Mouse (Mus musculus): ENCODE results near the gene Prrc2a. TPM values are rescaled to one million over a fixed set of nuclear protein-coding genes. Genes with fewer than 3 reads are reported as not detected.
A peak's percentile ranks its signal among the peaks of the same experiment; 100 is the strongest.
"Not testable (repeated sequence)": the region's sequence is repeated elsewhere in the genome, so short reads cannot be mapped to it uniquely, and the experiment has no call there.

The Prrc2a gene
- polyA plus RNA-seq, 1 experiment from 2014 or later = 51.5 TPM

DNA sequence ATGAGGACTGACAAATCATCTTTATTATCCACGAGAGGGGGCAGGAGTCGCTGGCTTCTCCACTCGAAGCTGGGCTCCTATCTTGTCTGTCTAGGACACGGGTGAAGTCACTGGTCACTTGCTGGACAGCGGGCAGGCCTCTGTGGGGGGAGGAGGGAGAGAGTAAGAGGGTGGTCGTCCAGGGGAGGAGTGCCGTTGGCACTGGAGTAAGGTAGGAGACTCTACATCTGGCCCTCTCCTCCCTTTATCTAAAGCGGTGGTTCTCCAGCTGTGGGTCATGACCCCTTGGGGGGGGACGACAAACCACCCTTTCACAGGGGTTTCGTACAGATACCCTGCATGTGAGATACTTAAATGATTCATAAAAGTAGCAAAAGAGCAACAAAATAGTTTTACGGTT is 35.7 kb downstream of the Prrc2a start:
- H3K27me3 ChIP-seq = no peaks in the 10 kb centered on the region
- H3K9ac ChIP-seq = no peak overlapping the region
- WGBS (ENCODE audit: insufficient replicate concordance) = 68% methylated on average over 11 of the region's 11 CpGs
- no peak for ATAC-seq (ENCODE audit: low read depth)
- 0 out of 2 replicates have a peak overlapping the region, but pooled peaks have one; percentile 59 for H3K4me2 ChIP-seq
- H3K9me3 ChIP-seq (replicated peaks) = no peaks in the 10 kb centered on the region
- peaks cover 70% of the 10 kb centered on the region for H3K4me1 ChIP-seq (replicated peaks)
- H3K36me3 ChIP-seq = peaks cover 31% of the 10 kb centered on the region
- H3K27ac ChIP-seq = no peak overlapping the region
- no peak overlapping the region for H3K4me3 ChIP-seq (replicated peaks)
- no peak for DNase-seq

DNA sequence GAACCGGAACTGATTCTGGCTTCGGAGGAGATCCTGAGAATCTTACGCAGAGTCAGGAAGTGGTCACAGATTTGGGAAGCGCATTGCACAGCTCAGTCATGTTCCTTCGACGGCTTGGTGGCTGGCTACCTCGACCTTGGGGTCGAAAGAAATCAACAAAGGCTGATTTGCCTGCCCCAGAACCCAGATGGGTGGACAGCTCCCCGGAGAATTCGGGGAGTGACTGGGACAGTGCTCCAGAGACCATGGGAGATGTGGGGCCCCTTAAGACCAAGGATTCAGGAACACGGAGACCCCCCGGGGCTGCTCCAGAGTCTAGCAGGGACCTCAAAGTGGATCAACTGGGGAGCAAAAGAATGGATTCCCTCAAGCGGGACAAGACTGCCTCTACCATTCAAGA is 37.7 kb downstream of the Prrc2a start:
- no peaks in the 10 kb centered on the region for H3K9me3 ChIP-seq (replicated peaks)
- H3K4me3 ChIP-seq (replicated peaks) = peak overlapping the region; percentile 70
- peak overlapping the region; percentile 91 for H3K27ac ChIP-seq
- H3K9ac ChIP-seq = peak overlapping the region; percentile 84
- H3K27me3 ChIP-seq = no peaks in the 10 kb centered on the region
- H3K36me3 ChIP-seq = peaks cover 41% of the 10 kb centered on the region
- ATAC-seq (ENCODE audit: low read depth) (no peak), DNase-seq (no peak)
- peaks cover 72% of the 10 kb centered on the region for H3K4me1 ChIP-seq (replicated peaks)
- peak overlapping the region; percentile 91 for H3K4me2 ChIP-seq
- WGBS (ENCODE audit: insufficient replicate concordance) = 44% methylated on average over 13 of the region's 13 CpGs

GRCm38 (mm10) chr17:35126206-35126611 is 38.5 kb downstream of the Prrc2a start, which contains the start of gene D17H6S53E:
Gene D17H6S53E (plus strand): TSS chr17:35126373.
- ATAC-seq (ENCODE audit: low read depth) (peak; percentile 80), DNase-seq (peak; percentile 75)
- H3K27me3 ChIP-seq = no peaks in the 10 kb centered on the region
- H3K9ac ChIP-seq = peak within 1 kb of the TSS; percentile 84
- peaks cover 73% of the 10 kb centered on the region for H3K4me1 ChIP-seq (replicated peaks)
- peaks cover 41% of the 10 kb centered on the region for H3K36me3 ChIP-seq
- peak within 1 kb of the TSS; percentile 91 for H3K27ac ChIP-seq
- WGBS (ENCODE audit: insufficient replicate concordance) = under 1% methylated on average over 36 of the region's 36 CpGs
- peak within 1 kb of the TSS; percentile 91 for H3K4me2 ChIP-seq
- peak within 1 kb of the TSS; percentile 70 for H3K4me3 ChIP-seq (replicated peaks)
- H3K9me3 ChIP-seq (replicated peaks) = no peaks in the 10 kb centered on the region

- no peaks in the 10 kb centered on the region for H3K27me3 ChIP-seq
- H3K9me3 ChIP-seq (replicated peaks) = no peaks in the 10 kb centered on the region
- peaks cover 40% of the 10 kb centered on the region for H3K36me3 ChIP-seq
- WGBS (ENCODE audit: insufficient replicate concordance) = 31% methylated on average over 6 of the region's 6 CpGs
- peak overlapping the region; percentile 91 for H3K4me2 ChIP-seq
- H3K27ac ChIP-seq = peak overlapping the region; percentile 91
- peak overlapping the region; percentile 70 for H3K4me3 ChIP-seq (replicated peaks)
- no peak for DNase-seq
- peak overlapping the region; percentile 84 for H3K9ac ChIP-seq
- ATAC-seq (ENCODE audit: low read depth) = no peak
- peaks cover 67% of the 10 kb centered on the region for H3K4me1 ChIP-seq (replicated peaks)
These were observed 39.1 kb downstream of the Prrc2a start for GRCm38 (mm10) chr17:35125578-35125977.

DNA sequence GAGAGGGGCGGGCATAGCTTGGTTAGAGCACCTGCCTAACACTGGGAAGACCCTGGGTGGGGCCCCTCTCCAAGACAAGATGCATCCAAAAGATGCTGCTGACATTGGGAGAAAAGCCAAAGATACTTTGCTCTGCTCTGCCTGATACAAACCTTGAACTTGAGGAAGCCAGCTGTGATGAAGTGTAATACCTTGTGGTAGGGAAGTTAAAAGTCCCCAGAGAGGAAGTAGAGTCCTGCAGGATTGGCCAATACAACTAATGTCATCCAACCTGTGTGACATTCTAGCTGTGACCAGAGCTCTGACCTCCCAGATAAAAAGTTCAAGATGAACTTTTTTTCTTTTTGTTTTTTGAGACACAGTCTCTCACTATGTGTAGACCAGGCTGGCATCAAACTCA is 39.6 kb downstream of the Prrc2a start:
- Histone ChIP-seq H3K9me3 (replicated peaks) (no peaks in the 10 kb centered on the region), H3K4me1 (replicated peaks) (peaks cover 68% of the 10 kb centered on the region), H3K4me3 (replicated peaks) (no peak overlapping the region; the same call in 1 of the 2 replicates), H3K27ac (peak overlapping the region; percentile 91), H3K4me2 (peak overlapping the region; percentile 91), H3K9ac (peak overlapping the region; percentile 84), H3K27me3 (no peaks in the 10 kb centered on the region), H3K36me3 (peaks cover 35% of the 10 kb centered on the region)
- WGBS (ENCODE audit: insufficient replicate concordance) = 74% methylated on average over 1 of the region's 1 CpGs
- DNase-seq = no peak
- no peak for ATAC-seq (ENCODE audit: low read depth)

DNA sequence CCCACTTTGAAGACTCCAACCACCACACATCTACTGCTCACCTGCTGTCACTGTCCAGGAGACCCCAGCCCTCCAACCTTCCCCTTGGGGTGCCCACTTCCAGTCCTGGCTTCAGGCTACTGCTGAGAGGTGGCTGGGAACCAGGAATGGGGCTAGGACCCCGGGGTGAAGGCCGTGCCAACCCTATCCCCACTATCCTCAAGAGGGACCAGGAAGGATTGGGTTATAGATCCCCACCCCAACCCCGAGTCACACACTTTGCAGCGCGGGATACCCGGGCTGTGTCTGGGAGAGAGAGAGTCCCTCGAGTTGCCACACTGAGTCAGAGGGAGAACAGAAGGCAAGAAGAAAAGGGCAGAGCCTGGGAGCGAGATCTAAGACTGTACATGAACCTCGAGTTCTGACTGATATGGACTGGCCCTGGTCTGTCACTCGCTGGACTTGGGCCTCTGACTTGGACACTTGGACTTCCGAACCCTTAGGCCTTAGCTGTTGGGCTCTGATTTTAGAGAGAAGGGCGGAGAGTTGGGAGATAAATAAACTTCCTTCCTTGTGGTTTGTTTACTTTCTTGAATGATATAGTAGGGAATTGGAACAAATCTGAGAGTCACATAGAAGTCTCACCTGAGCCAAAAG is 40.3 kb downstream of the Prrc2a start:
- WGBS (ENCODE audit: insufficient replicate concordance) = 84% methylated on average over 12 of the region's 12 CpGs
- H3K9ac ChIP-seq; H3K27ac ChIP-seq; H3K27me3 ChIP-seq; DNase-seq; H3K4me2 ChIP-seq; H3K9me3 ChIP-seq (replicated peaks); ATAC-seq (ENCODE audit: low read depth); H3K4me3 ChIP-seq (replicated peaks): not testable (repeated sequence)
- H3K4me1 ChIP-seq (replicated peaks) = peaks cover 68% of the 10 kb centered on the region
- H3K36me3 ChIP-seq = peaks cover 31% of the 10 kb centered on the region

DNA sequence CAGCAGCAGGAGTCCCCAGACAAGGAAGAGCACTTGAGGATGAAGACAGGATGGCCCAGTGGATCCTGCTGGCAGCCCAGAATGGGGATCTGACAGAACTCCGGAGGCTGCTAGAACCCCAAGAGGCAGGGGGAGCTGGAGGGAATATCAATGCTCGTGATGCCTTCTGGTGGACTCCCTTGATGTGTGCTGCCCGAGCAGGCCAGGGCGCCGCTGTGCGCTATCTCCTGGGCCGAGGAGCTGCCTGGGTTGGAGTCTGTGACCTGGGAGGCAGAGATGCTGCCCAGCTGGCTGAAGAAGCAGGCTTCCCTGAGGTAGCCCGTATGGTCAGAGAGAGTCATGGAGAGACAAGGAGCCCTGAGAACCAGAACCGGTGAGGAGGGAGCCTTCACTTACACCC is 41.4 kb downstream of the Prrc2a start:
- H3K27ac ChIP-seq; H3K4me2 ChIP-seq; H3K9me3 ChIP-seq (replicated peaks); H3K4me3 ChIP-seq (replicated peaks); ATAC-seq (ENCODE audit: low read depth); DNase-seq; H3K9ac ChIP-seq; H3K27me3 ChIP-seq: not testable (repeated sequence)
- Histone ChIP-seq H3K4me1 (replicated peaks) (peaks cover 68% of the 10 kb centered on the region), H3K36me3 (peaks cover 39% of the 10 kb centered on the region)
- 88% methylated on average over 9 of the region's 9 CpGs for WGBS (ENCODE audit: insufficient replicate concordance)

GRCm38 (mm10) chr17:35121871-35122303 is 42.8 kb downstream of the Prrc2a start, which contains the start of gene Csnk2b:
Gene Csnk2b (minus strand): TSS chr17:35122053.
- peak; percentile 38 for DNase-seq
- H3K4me2 ChIP-seq = peak within 1 kb of the TSS; percentile 97
- peaks cover 57% of the 10 kb centered on the region for H3K4me1 ChIP-seq (replicated peaks)
- H3K9me3 ChIP-seq (replicated peaks) = no peaks in the 10 kb centered on the region
- no peak; the same call in 1 of the 2 replicates for ATAC-seq (ENCODE audit: low read depth)
- WGBS (ENCODE audit: insufficient replicate concordance) = under 1% methylated on average over 19 of the region's 19 CpGs
- H3K27ac ChIP-seq = peak within 1 kb of the TSS; percentile 93
- H3K4me3 ChIP-seq (replicated peaks) = peak within 1 kb of the TSS; percentile 96
- peaks cover 47% of the 10 kb centered on the region for H3K36me3 ChIP-seq
- no peaks in the 10 kb centered on the region for H3K27me3 ChIP-seq
- H3K9ac ChIP-seq = peak within 1 kb of the TSS; percentile 97

DNA sequence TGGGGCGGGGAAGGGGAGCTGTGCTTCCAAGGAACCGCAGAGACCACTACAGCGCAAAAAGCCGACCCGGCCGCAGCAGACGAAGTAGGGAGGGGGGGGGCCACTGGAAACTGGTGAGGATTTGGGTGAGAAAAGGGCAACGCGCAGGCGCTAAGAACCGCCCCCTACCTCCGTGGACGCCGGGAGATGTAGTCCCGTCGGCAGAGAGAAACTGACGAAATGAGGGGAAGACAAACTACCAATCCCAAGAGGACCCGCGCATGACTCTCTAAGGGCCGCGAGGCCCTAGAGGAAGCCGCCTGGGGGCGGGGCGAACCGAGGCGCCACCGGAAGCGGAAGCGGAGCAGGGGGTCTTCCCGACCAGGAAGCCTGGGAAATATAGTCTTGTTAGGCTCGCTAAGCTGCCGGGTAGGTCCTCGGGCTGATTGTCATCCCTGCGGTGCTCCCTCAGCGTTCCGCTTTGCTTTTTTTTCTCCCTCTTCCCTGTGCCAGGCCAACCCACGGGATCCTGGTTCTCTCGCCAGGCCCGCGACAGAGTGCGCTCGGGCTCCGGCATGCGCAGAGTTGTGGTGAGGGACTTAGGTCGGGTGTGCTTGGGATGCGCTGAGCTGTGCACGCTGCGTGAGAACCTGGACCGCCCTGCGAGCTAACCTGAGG is 43.4 kb downstream of the Prrc2a start, which contains the start of gene Gpank1:
TSS of gene Gpank1 (plus strand) at position 313 of the 657 bp plus-strand sequence.
- no peaks in the 10 kb centered on the region for H3K9me3 ChIP-seq (replicated peaks)
- DNase-seq (peak; percentile 96), ATAC-seq (ENCODE audit: low read depth) (peak; percentile 94)
- peak within 1 kb of the TSS; percentile 97 for H3K4me2 ChIP-seq
- peaks cover 52% of the 10 kb centered on the region for H3K36me3 ChIP-seq
- H3K27ac ChIP-seq = peak within 1 kb of the TSS; percentile 93
- peaks cover 51% of the 10 kb centered on the region for H3K4me1 ChIP-seq (replicated peaks)
- under 1% methylated on average over 50 of the region's 50 CpGs for WGBS (ENCODE audit: insufficient replicate concordance)
- no peaks in the 10 kb centered on the region for H3K27me3 ChIP-seq
- peak within 1 kb of the TSS; percentile 96 for H3K4me3 ChIP-seq (replicated peaks)
- H3K9ac ChIP-seq = peak within 1 kb of the TSS; percentile 97

DNA sequence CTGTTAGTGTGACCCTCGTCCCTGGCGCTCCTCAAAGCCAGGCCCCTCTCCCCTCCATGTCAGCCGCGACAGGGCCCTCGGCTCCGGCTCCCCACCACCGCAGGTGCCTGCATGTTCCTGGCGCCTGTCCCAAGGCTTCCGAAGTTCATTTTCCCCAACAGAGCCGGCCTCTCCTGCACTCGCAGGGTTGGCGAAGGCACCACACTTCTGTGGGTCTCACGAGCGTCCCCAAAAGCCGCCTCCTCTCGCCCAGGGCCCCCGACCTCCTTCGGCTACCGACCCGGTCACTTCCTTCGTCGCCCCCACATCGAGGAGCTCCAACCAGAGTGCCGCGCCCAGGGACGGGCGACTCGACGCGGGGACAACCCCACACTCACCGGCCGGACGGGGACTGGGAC is 44.0 kb downstream of the Prrc2a start:
- H3K4me1 ChIP-seq (replicated peaks) = peaks cover 49% of the 10 kb centered on the region
- DNase-seq (no peak), ATAC-seq (ENCODE audit: low read depth) (peak; percentile 3; the same call in 1 of the 2 replicates)
- no peaks in the 10 kb centered on the region for H3K9me3 ChIP-seq (replicated peaks)
- WGBS (ENCODE audit: insufficient replicate concordance) = under 1% methylated on average over 33 of the region's 33 CpGs
- H3K4me2 ChIP-seq = peak overlapping the region; percentile 97
- H3K36me3 ChIP-seq = peaks cover 57% of the 10 kb centered on the region
- peak overlapping the region; percentile 97 for H3K9ac ChIP-seq
- H3K4me3 ChIP-seq (replicated peaks) = peak overlapping the region; percentile 96
- H3K27ac ChIP-seq = peak overlapping the region; percentile 84
- H3K27me3 ChIP-seq = no peaks in the 10 kb centered on the region

Measured in liver, embryonic 13.5 days (tissue).